Mouse (Mus musculus) CH12.LX (cell line): ENCODE data around the gene Comtd1. TPM values are rescaled to one million over a fixed set of nuclear protein-coding genes. Genes with fewer than 3 reads are reported as not detected.

Source experiments
- DNase-seq: peaks from one replicate; pipeline ENCODE4 v3.0.0-alpha.2; 2013; ENCODE audit errors: extremely low read depth
- H3K27ac ChIP-seq: 2 replicates; pipeline ENCODE4 v1.5.1; 2012; ENCODE audit warnings: low read depth, mild to moderate bottlenecking, control low read depth, moderate library complexity; ENCODE audit not compliant: insufficient read depth
- H3K27me3 ChIP-seq: replicated peaks from 2 replicates; pipeline ENCODE3; 2012; ENCODE audit warnings: inconsistent platforms
- H3K36me3 ChIP-seq, 2 experiments: replicated peaks in 1 of 2; 2 replicates each; pipeline versions ENCODE3 to v1.6.1; 2012; ENCODE audit warnings: inconsistent platforms in 1 of 2, low read length in 1 of 2, mild to moderate bottlenecking in 1 of 2, mixed read lengths in 1 of 2, moderate library complexity in 1 of 2; ENCODE audit not compliant: control insufficient read depth in 1 of 2, insufficient read depth in 1 of 2
- H3K4me1 ChIP-seq, 2 experiments: 2 replicates each; pipeline ENCODE4 v1.6.1; 2012; ENCODE audit warnings: inconsistent platforms in 1 of 2, moderate library complexity in 1 of 2; ENCODE audit not compliant: insufficient read depth in 2 of 2, control insufficient read depth in 1 of 2
- H3K4me2 ChIP-seq: 2 replicates; pipeline ENCODE4 v1.6.1; 2012; ENCODE audit warnings: low read depth, mild to moderate bottlenecking, control low read depth; ENCODE audit not compliant: poor library complexity, insufficient read depth, severe bottlenecking
- H3K4me3 ChIP-seq, 3 experiments: fragments of 150-350 bp in 1 of 3; sonication (generic) in 1 of 3; replicated peaks in 1 of 3; 2 replicates each; pipeline versions ENCODE3 to v1.5.1; 2011 to 2012; ENCODE audit warnings: low read depth in 2 of 3, low read length in 2 of 3, mild to moderate bottlenecking in 2 of 3, moderate library complexity in 2 of 3, control low read depth in 1 of 3, improper control_type of control experiment in 1 of 3, inconsistent platforms in 1 of 3, mixed read lengths in 1 of 3; ENCODE audit not compliant: poor library complexity in 1 of 3
- H3K79me2 ChIP-seq: replicated peaks from 2 replicates; pipeline ENCODE4 v1.6.1; 2012; ENCODE audit warnings: mild to moderate bottlenecking, moderate library complexity; ENCODE audit not compliant: control insufficient read depth, poor library complexity, insufficient read depth, severe bottlenecking; ENCODE audit errors: extremely low read depth
- H3K9ac ChIP-seq: 2 replicates; pipeline ENCODE4 v1.6.1; 2012; ENCODE audit warnings: low read depth, mild to moderate bottlenecking, control low read depth, moderate library complexity; ENCODE audit not compliant: insufficient read depth
- H3K9me3 ChIP-seq: replicated peaks from 2 replicates; pipeline ENCODE3; 2012; ENCODE audit warnings: low read length, inconsistent platforms, mixed read lengths
- BHLHE40 ChIP-seq: IDR thresholded peaks from 2 replicates; pipeline ENCODE4 v1.6.1; 2011; ENCODE audit warnings: mild to moderate bottlenecking, low read depth, low read length, improper control_type of control experiment
- CHD1 ChIP-seq: IDR thresholded peaks from 2 replicates; pipeline ENCODE4 v1.6.1; 2012; ENCODE audit warnings: low read depth, low read length, improper control_type of control experiment, inconsistent platforms
- CHD2 ChIP-seq: IDR thresholded peaks from 2 replicates; pipeline ENCODE4 v1.6.1; 2011; ENCODE audit warnings: low read length, improper control_type of control experiment
- CTCF ChIP-seq, 2 experiments: IDR thresholded peaks in 1 of 2; conservative IDR thresholded peaks in 1 of 2; 2 replicates each; pipeline ENCODE4 v1.5.1; 2011 to 2012; ENCODE audit warnings: low read depth in 2 of 2, low read length in 2 of 2, improper control_type of control experiment in 1 of 2, inconsistent platforms in 1 of 2, mild to moderate bottlenecking in 1 of 2, moderate library complexity in 1 of 2
- E2F4 ChIP-seq: IDR thresholded peaks from 2 replicates; pipeline ENCODE4 v1.6.1; 2011; ENCODE audit warnings: low read depth, low read length, improper control_type of control experiment; ENCODE audit not compliant: insufficient replicate concordance
- ELF1 ChIP-seq: IDR thresholded peaks from 2 replicates; pipeline ENCODE4 v1.6.1; 2014; ENCODE audit warnings: low read depth, mild to moderate bottlenecking, inconsistent platforms, low read length, improper control_type of control experiment
- EP300 ChIP-seq: IDR thresholded peaks from 2 replicates; pipeline ENCODE4 v1.6.1; 2011; ENCODE audit warnings: low read length, improper control_type of control experiment
- ETS1 ChIP-seq: conservative IDR thresholded peaks from 2 replicates; pipeline ENCODE4 v1.6.1; 2012; ENCODE audit warnings: low read depth, mild to moderate bottlenecking, inconsistent platforms, low read length, improper control_type of control experiment, moderate library complexity
- GABPA ChIP-seq: IDR thresholded peaks from 2 replicates; pipeline ENCODE4 v1.6.1; 2012; ENCODE audit warnings: low read depth, low read length, improper control_type of control experiment, inconsistent platforms; ENCODE audit not compliant: insufficient replicate concordance
- HCFC1 ChIP-seq: IDR thresholded peaks from 2 replicates; pipeline ENCODE4 v1.6.1; 2012; ENCODE audit warnings: low read depth, mild to moderate bottlenecking, inconsistent platforms, low read length, improper control_type of control experiment
- IRF4 ChIP-seq: IDR thresholded peaks from 2 replicates; pipeline ENCODE4 v1.6.1; 2014; ENCODE audit warnings: low read depth, mild to moderate bottlenecking, inconsistent platforms, low read length, improper control_type of control experiment
- JUN ChIP-seq: IDR thresholded peaks from 2 replicates; pipeline ENCODE4 v1.6.1; 2011; ENCODE audit warnings: low read depth, mild to moderate bottlenecking, low read length, improper control_type of control experiment, moderate library complexity; ENCODE audit not compliant: insufficient read depth
- JUND ChIP-seq: conservative IDR thresholded peaks from 2 replicates; pipeline ENCODE4 v1.6.1; 2011; ENCODE audit warnings: low read depth, low read length, improper control_type of control experiment
- KAT2A ChIP-seq: IDR thresholded peaks from 2 replicates; pipeline ENCODE4 v1.6.1; 2012; ENCODE audit warnings: low read length, improper control_type of control experiment, inconsistent platforms; ENCODE audit not compliant: insufficient replicate concordance
- MAFK ChIP-seq: IDR thresholded peaks from 2 replicates; pipeline ENCODE4 v1.6.1; 2011; ENCODE audit warnings: low read length, improper control_type of control experiment; ENCODE audit not compliant: insufficient replicate concordance
- MAX ChIP-seq: IDR thresholded peaks from 2 replicates; pipeline ENCODE4 v1.6.1; 2011; ENCODE audit warnings: low read length, improper control_type of control experiment
- MAZ ChIP-seq: IDR thresholded peaks from 2 replicates; pipeline ENCODE4 v1.6.1; 2012; ENCODE audit warnings: low read depth, mild to moderate bottlenecking, inconsistent platforms, low read length, improper control_type of control experiment, moderate library complexity
- MEF2A ChIP-seq: IDR thresholded peaks from 2 replicates; pipeline ENCODE4 v1.6.1; 2014; ENCODE audit warnings: low read depth, mild to moderate bottlenecking, inconsistent platforms, low read length, improper control_type of control experiment, borderline replicate concordance
- MXI1 ChIP-seq: IDR thresholded peaks from 2 replicates; pipeline ENCODE4 v1.6.1; 2011; ENCODE audit warnings: mild to moderate bottlenecking, low read depth, low read length, improper control_type of control experiment
- MYC ChIP-seq: IDR thresholded peaks from 2 replicates; pipeline ENCODE4 v1.6.1; 2011; ENCODE audit warnings: low read depth, mild to moderate bottlenecking, improper control_type of control experiment, low read length
- NELFE ChIP-seq: IDR thresholded peaks from 2 replicates; pipeline ENCODE4 v1.6.1; 2011; ENCODE audit warnings: low read depth, low read length, improper control_type of control experiment
- NRF1 ChIP-seq: IDR thresholded peaks from 2 replicates; pipeline ENCODE4 v1.6.1; 2014; ENCODE audit warnings: low read depth, mild to moderate bottlenecking, inconsistent platforms, low read length, improper control_type of control experiment, moderate library complexity
- PAX5 ChIP-seq: IDR thresholded peaks from 2 replicates; pipeline ENCODE4 v1.6.1; 2012; ENCODE audit warnings: low read length, inconsistent platforms, mixed read lengths
- POLR2A ChIP-seq: IDR thresholded peaks from 2 replicates; pipeline ENCODE4 v1.6.1; 2011; ENCODE audit warnings: low read depth, mild to moderate bottlenecking, improper control_type of control experiment, low read length
- POLR2AphosphoS2 ChIP-seq: IDR thresholded peaks from 2 replicates; pipeline ENCODE4 v1.6.1; 2011; ENCODE audit warnings: low read depth, low read length, improper control_type of control experiment
- RAD21 ChIP-seq: IDR thresholded peaks from 2 replicates; pipeline ENCODE4 v1.6.1; 2011; ENCODE audit warnings: low read depth, mild to moderate bottlenecking, low read length, improper control_type of control experiment, moderate library complexity
- RCOR1 ChIP-seq: conservative IDR thresholded peaks from 2 replicates; pipeline ENCODE4 v1.6.1; 2012; ENCODE audit warnings: low read depth, mild to moderate bottlenecking, inconsistent platforms, low read length, improper control_type of control experiment
- SIN3A ChIP-seq: IDR thresholded peaks from 2 replicates; pipeline ENCODE4 v1.6.1; 2012; ENCODE audit warnings: low read length, improper control_type of control experiment, inconsistent platforms
- SMC3 ChIP-seq: IDR thresholded peaks from 2 replicates; pipeline ENCODE4 v1.6.1; 2011; ENCODE audit warnings: low read depth, low read length, improper control_type of control experiment
- TBP ChIP-seq: conservative IDR thresholded peaks from 2 replicates; pipeline ENCODE4 v1.6.1; 2011; ENCODE audit warnings: low read depth, low read length, improper control_type of control experiment
- TCF12 ChIP-seq: IDR thresholded peaks from 2 replicates; pipeline ENCODE4 v1.6.1; 2014; ENCODE audit warnings: low read depth, mild to moderate bottlenecking, inconsistent platforms, low read length, improper control_type of control experiment
- UBTF ChIP-seq: IDR thresholded peaks from 2 replicates; pipeline ENCODE4 v1.6.1; 2012; ENCODE audit warnings: low read depth, mild to moderate bottlenecking, inconsistent platforms, low read length, improper control_type of control experiment, moderate library complexity
- USF1 ChIP-seq: IDR thresholded peaks from 2 replicates; pipeline ENCODE4 v1.6.1; 2014; ENCODE audit warnings: low read depth, mild to moderate bottlenecking, inconsistent platforms, low read length, improper control_type of control experiment
- USF2 ChIP-seq: conservative IDR thresholded peaks from 2 replicates; pipeline ENCODE4 v1.6.1; 2011; ENCODE audit warnings: low read depth, low read length, improper control_type of control experiment
- ZC3H11A ChIP-seq: IDR thresholded peaks from 2 replicates; pipeline ENCODE4 v1.6.1; 2012; ENCODE audit warnings: low read depth, mild to moderate bottlenecking, inconsistent platforms, low read length, improper control_type of control experiment
- ZKSCAN1 ChIP-seq: IDR thresholded peaks from 2 replicates; pipeline ENCODE4 v1.6.1; 2012; ENCODE audit warnings: low read depth, inconsistent platforms, low read length, improper control_type of control experiment, borderline replicate concordance
- ZMIZ1 ChIP-seq: IDR thresholded peaks from 2 replicates; pipeline ENCODE4 v1.6.1; 2012; ENCODE audit warnings: low read depth, mild to moderate bottlenecking, inconsistent platforms, low read length, improper control_type of control experiment
- ZNF384 ChIP-seq: IDR thresholded peaks from 2 replicates; pipeline ENCODE4 v1.6.1; 2012; ENCODE audit warnings: low read depth, low read length, improper control_type of control experiment, inconsistent platforms
- dilution Hi-C: fragments of 300-500 bp; cut with MboI; formaldehyde crosslinking; loops from 2 replicates; pipeline ENCODE4 v1.14.3; 2020; ENCODE audit warnings: low sequenced_read_pairs; ENCODE audit not compliant: extremely low pct_unique_long_range_greater_than_20kb, extremely low pct_ligation_motif_present
- in situ Hi-C: fragments of 300-500 bp; cut with MboI; formaldehyde crosslinking; loops from 3 replicates; pipeline ENCODE4 v1.14.3; 2019; ENCODE audit warnings: low sequenced_read_pairs, low pct_ligation_motif_present, low pct_unique_long_range_greater_than_20kb, mixed read lengths
- polyA plus RNA-seq: library from polyadenylated mRNA; unstranded; fragments of >175 nt; gene quantifications from 2 replicates; pipeline ENCODE4 v1.2.1, GENCODE M21; 2012; ENCODE audit warnings: low read depth; ENCODE audit not compliant: insufficient read length
- total RNA-seq, 2 experiments: library from RNA; depleted of rRNA; stranded (reverse); fragments of 300-350 nt in 1 of 2; fragments of >200 nt in 1 of 2; gene quantifications; 2 replicates each; pipeline ENCODE4 v1.2.3; 2012 to 2014

Gene Comtd1
- total and polyA plus RNA-seq, 3 experiments, result 14.2 to 34.9 (median 29.0) TPM

DNA sequence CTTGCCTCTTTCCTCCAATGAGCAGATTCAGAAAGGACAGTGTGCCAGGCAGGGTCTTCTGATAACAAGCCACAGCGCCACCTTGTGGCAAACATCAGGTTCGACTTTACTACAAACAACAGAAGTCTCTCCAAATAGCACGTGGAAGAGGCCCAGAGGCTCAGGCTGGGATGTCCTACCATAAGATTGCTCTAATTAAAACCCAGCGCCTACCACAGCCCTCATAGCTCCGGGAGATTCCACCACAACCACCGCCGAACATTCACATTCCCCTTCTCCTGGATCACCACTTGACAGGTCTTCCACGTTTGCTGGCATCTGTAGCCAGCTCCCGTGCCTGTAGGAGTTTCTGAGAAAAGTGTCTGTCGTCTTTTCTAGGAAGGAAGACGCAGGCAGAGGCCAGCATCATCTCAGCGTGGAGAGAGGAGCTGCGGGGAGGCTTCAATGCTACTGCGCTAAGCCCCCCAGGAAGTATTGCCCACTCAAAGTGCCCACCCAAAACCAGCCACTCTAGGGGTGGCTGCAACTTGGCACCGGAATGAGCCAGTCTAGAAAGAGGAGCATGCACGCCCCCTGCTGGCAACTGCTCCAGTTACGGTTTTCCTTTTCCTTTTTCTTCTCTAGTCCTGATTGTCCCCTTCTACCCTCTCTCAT, 4.8 kb upstream of the Comtd1 start:
- peak; percentile 94 for DNase-seq
- dilution Hi-C loops, result no loop called here
- Histone ChIP-seq H3K4me3 (peak overlapping the region in 1 of 3 experiments; percentile 18), H3K36me3 (peaks cover 0 to 11% of the 10 kb centered on the region in 2 experiments), H3K27me3 (no peaks in the 10 kb centered on the region), H3K4me1 (peaks cover 7 to 44% of the 10 kb centered on the region in 2 experiments), H3K9ac (0 out of 2 replicates have a peak overlapping the region, but pooled peaks have one; percentile 35), H3K4me2 (peak overlapping the region; percentile 70), H3K27ac (no peak overlapping the region), H3K79me2 (no peaks in the 10 kb centered on the region), H3K9me3 (no peaks in the 10 kb centered on the region)
- TF ChIP-seq UBTF, result no peak
- TF ChIP-seq BHLHE40, result peak; percentile 73
- no peak for TF ChIP-seq TBP
- peak; percentile 85 for TF ChIP-seq MXI1
- 0 out of 2 replicates have a peak, but pooled peaks have one; percentile 16 for TF ChIP-seq NRF1
- TF ChIP-seq ETS1, result no peak
- peak; percentile 66 for TF ChIP-seq NELFE
- no peak for TF ChIP-seq MAFK
- TF ChIP-seq KAT2A, result no peak
- no peak for TF ChIP-seq ELF1
- peak; percentile 39; the same call in 1 of the 2 replicates for TF ChIP-seq TCF12
- TF ChIP-seq E2F4, result no peak
- TF ChIP-seq EP300, result no peak
- no peak for TF ChIP-seq ZNF384
- TF ChIP-seq POLR2A, result peak; percentile 35; the same call in 1 of the 2 replicates
- TF ChIP-seq MEF2A, result no peak
- no peak for TF ChIP-seq POLR2AphosphoS2
- TF ChIP-seq JUND, result no peak
- no peak for TF ChIP-seq GABPA
- TF ChIP-seq MAX, result peak; percentile 91
- no peak for TF ChIP-seq USF1
- no peak for TF ChIP-seq ZC3H11A
- peak; percentile 54 for TF ChIP-seq SMC3
- TF ChIP-seq CHD1, result no peak
- TF ChIP-seq PAX5, result no peak
- peak; percentile 54 for TF ChIP-seq RAD21
- no peak for TF ChIP-seq USF2
- TF ChIP-seq ZKSCAN1, result no peak
- TF ChIP-seq CTCF (conservative IDR thresholded peaks at IDR 0.05 in 1 of 2, IDR thresholded peaks at IDR 0.05 in 1 of 2; ENCODE audit: low read depth in 2 of 2, low read length in 2 of 2), result peak; percentile 59 to 85
- TF ChIP-seq RCOR1, result 0 out of 2 replicates have a peak, but pooled peaks have one; percentile 27
- TF ChIP-seq HCFC1, result peak; percentile 8; the same call in 1 of the 2 replicates
- TF ChIP-seq MAZ, result no peak
- peak; percentile 97 for TF ChIP-seq MYC
- TF ChIP-seq SIN3A, result peak; percentile 78
- TF ChIP-seq CHD2, result no peak
- no peak for TF ChIP-seq JUN
- no peak for TF ChIP-seq ZMIZ1
- TF ChIP-seq IRF4, result no peak
- in situ Hi-C loops, result loop anchor here (5.0 to 10.0 kb wide), 2 partner anchors 41 to 719 kb away; no protein-coding TSS in a partner anchor
